Mouse (Mus musculus) testis, adult 2 months (tissue): ENCODE results near the gene Col4a1. TPM values are rescaled to one million over a fixed set of nuclear protein-coding genes. Genes with fewer than 3 reads are reported as not detected.

Source experiments
- H3K27ac ChIP-seq: fragments of 200-500 bp; 2 replicates; pipeline ENCODE4 v1.5.1; 2012; ENCODE audit warnings: low read depth, low read length; ENCODE audit not compliant: control insufficient read depth, insufficient read depth
- H3K27me3 ChIP-seq: fragments of 200-500 bp; 2 replicates; pipeline ENCODE4 v1.6.1; 2012; ENCODE audit warnings: mild to moderate bottlenecking, low read length, moderate library complexity; ENCODE audit not compliant: control insufficient read depth, insufficient read depth
- H3K36me3 ChIP-seq: fragments of 200-500 bp; 2 replicates; pipeline ENCODE4 v1.6.1; 2012; ENCODE audit warnings: mild to moderate bottlenecking, low read length; ENCODE audit not compliant: control insufficient read depth, insufficient read depth
- H3K4me1 ChIP-seq: fragments of 200-500 bp; 2 replicates; pipeline ENCODE4 v1.6.1; 2012; ENCODE audit warnings: low read length; ENCODE audit not compliant: control insufficient read depth, insufficient read depth
- H3K4me3 ChIP-seq: fragments of 200-500 bp; 2 replicates; pipeline ENCODE4 v1.5.1; 2012; ENCODE audit warnings: low read depth, mild to moderate bottlenecking, low read length, moderate library complexity, mixed read lengths; ENCODE audit not compliant: control insufficient read depth
- CTCF ChIP-seq: fragments of 200-500 bp; IDR thresholded peaks from 2 replicates; pipeline ENCODE4 v1.5.1; 2012; ENCODE audit warnings: low read depth, mild to moderate bottlenecking, inconsistent platforms, low read length, moderate library complexity; ENCODE audit not compliant: control insufficient read depth, insufficient read depth, insufficient replicate concordance
- POLR2A ChIP-seq: fragments of 200-500 bp; IDR thresholded peaks from 2 replicates; pipeline ENCODE4 v1.6.1; 2012; ENCODE audit warnings: low read depth, mild to moderate bottlenecking, inconsistent platforms, low read length, moderate library complexity; ENCODE audit not compliant: control insufficient read depth
- polyA plus RNA-seq: library from polyadenylated mRNA; depleted of rRNA; stranded (reverse); fragments of >200 nt; gene quantifications from 2 replicates; pipeline ENCODE4 v1.2.3, GENCODE M21; 2012

The Col4a1 gene
- polyA plus RNA-seq, 1 experiment: 18.8 TPM

- Histone ChIP-seq H3K27ac (no peak overlapping the region), H3K4me3 (no peak overlapping the region), H3K4me1 (no peaks in the 10 kb centered on the region), H3K36me3 (no peaks in the 10 kb centered on the region), H3K27me3 (no peaks in the 10 kb centered on the region)
- no peak for TF ChIP-seq POLR2A
- TF ChIP-seq CTCF: no peak
Measured at GRCm38 (mm10) chr8:11225577-11226434, 86.8 kb downstream of the Col4a1 start.

- H3K36me3 ChIP-seq: no peaks in the 10 kb centered on the region
- TF ChIP-seq POLR2A (no peak), CTCF (no peak)
- no peak overlapping the region for H3K27ac ChIP-seq
- H3K27me3 ChIP-seq: no peaks in the 10 kb centered on the region
- H3K4me1 ChIP-seq: no peaks in the 10 kb centered on the region
- no peak overlapping the region for H3K4me3 ChIP-seq
Measured at GRCm38 (mm10) chr8:11224178-11224577, 88.4 kb downstream of the Col4a1 start.

- H3K27ac ChIP-seq: no peak overlapping the region
- H3K36me3 ChIP-seq: no peaks in the 10 kb centered on the region
- H3K4me3 ChIP-seq: no peak overlapping the region
- H3K27me3 ChIP-seq: no peaks in the 10 kb centered on the region
- H3K4me1 ChIP-seq: no peaks in the 10 kb centered on the region
- TF ChIP-seq CTCF (no peak), POLR2A (no peak)
Measured at GRCm38 (mm10) chr8:11221353-11221752, 91.3 kb downstream of the Col4a1 start.

GRCm38 (mm10) chr8:11219282-11219681 is 93.3 kb downstream of the Col4a1 start:
- Histone ChIP-seq H3K27ac (no peak overlapping the region), H3K4me1 (no peaks in the 10 kb centered on the region), H3K36me3 (no peaks in the 10 kb centered on the region), H3K27me3 (no peaks in the 10 kb centered on the region), H3K4me3 (no peak overlapping the region)
- no peak for TF ChIP-seq POLR2A
- no peak for TF ChIP-seq CTCF

GRCm38 (mm10) chr8:11215231-11215630 is 97.4 kb downstream of the Col4a1 start:
- H3K4me3 ChIP-seq: no peak overlapping the region
- H3K36me3 ChIP-seq: no peaks in the 10 kb centered on the region
- no peak overlapping the region for H3K27ac ChIP-seq
- no peaks in the 10 kb centered on the region for H3K27me3 ChIP-seq
- H3K4me1 ChIP-seq: peaks cover 2% of the 10 kb centered on the region; the same call in 1 of the 2 replicates
- TF ChIP-seq CTCF (no peak), POLR2A (no peak)

- Histone ChIP-seq H3K4me3 (no peak overlapping the region), H3K36me3 (no peaks in the 10 kb centered on the region), H3K27me3 (no peaks in the 10 kb centered on the region), H3K4me1 (0 out of 2 replicates have a peak, but pooled peaks cover 2% of the 10 kb centered on the region), H3K27ac (no peak overlapping the region)
- no peak for TF ChIP-seq CTCF
- no peak for TF ChIP-seq POLR2A
Measured at GRCm38 (mm10) chr8:11206509-11206908, 106.1 kb downstream of the Col4a1 start.

- H3K4me3 ChIP-seq: no peak overlapping the region
- no peaks in the 10 kb centered on the region for H3K36me3 ChIP-seq
- no peaks in the 10 kb centered on the region for H3K27me3 ChIP-seq
- H3K4me1 ChIP-seq: 0 out of 2 replicates have a peak, but pooled peaks cover 2% of the 10 kb centered on the region
- TF ChIP-seq POLR2A: no peak
- no peak overlapping the region for H3K27ac ChIP-seq
Measured at GRCm38 (mm10) chr8:11205532-11205931, 107.1 kb downstream of the Col4a1 start.
